Mouse (Mus musculus) heart, embryonic 13.5 days (tissue): ENCODE measurements at regions not wholly inside any gene's neighbourhood (a gene's known extent, or its start where the extent isn't known, plus 50 kb on each side); places are given as distances from the start of the nearest gene placed in this dataset.

ENCODE experiments used
- ATAC-seq: fragments of 200-750 bp; cut with Nextera tagmentation; 2 replicates; pipeline ENCODE4 v1.8.0; 2017; ENCODE audit warnings: moderate TSS enrichment; ENCODE audit not compliant: insufficient number of reproducible peaks, low FRiP score, low TSS enrichment; ENCODE audit errors: extremely low read depth
- H3K27ac ChIP-seq: fragments of 300-500 bp; sonication (generic); replicated peaks from 2 replicates; pipeline ENCODE4 v1.5.1; 2015; ENCODE audit warnings: moderate library complexity, mild to moderate bottlenecking, inconsistent platforms
- H3K27me3 ChIP-seq: fragments of 300-500 bp; sonication (generic); replicated peaks from 2 replicates; pipeline ENCODE4 v1.6.1; 2015; ENCODE audit warnings: mild to moderate bottlenecking, inconsistent platforms
- H3K36me3 ChIP-seq: fragments of 300-500 bp; sonication (generic); 2 replicates; pipeline ENCODE4 v1.6.1; 2015; ENCODE audit warnings: mild to moderate bottlenecking, inconsistent platforms
- H3K4me1 ChIP-seq: fragments of 300-500 bp; sonication (generic); 2 replicates; pipeline ENCODE4 v1.6.1; 2015; ENCODE audit warnings: inconsistent platforms
- H3K4me2 ChIP-seq: fragments of 300-500 bp; sonication (generic); 2 replicates; pipeline ENCODE4 v1.6.1; 2015; ENCODE audit warnings: inconsistent platforms, mild to moderate bottlenecking, moderate library complexity
- H3K4me3 ChIP-seq: fragments of 300-500 bp; sonication (generic); 2 replicates; pipeline ENCODE4 v1.5.1; 2015; ENCODE audit warnings: moderate library complexity, mild to moderate bottlenecking, inconsistent platforms
- H3K9ac ChIP-seq: fragments of 300-500 bp; sonication (generic); 2 replicates; pipeline ENCODE4 v1.6.1; 2015; ENCODE audit warnings: inconsistent platforms, mild to moderate bottlenecking, moderate library complexity
- H3K9me3 ChIP-seq: fragments of 300-500 bp; sonication (generic); 2 replicates; pipeline ENCODE4 v1.6.1; 2016; ENCODE audit warnings: inconsistent platforms
- WGBS: fragments of 180-500 bp; shearing (Covaris S2); methylation state at CpG from one replicate; pipeline ENCODE4 v1.1.7; 2015; ENCODE audit warnings: mixed read lengths; 5-methylcytosine and 5-hydroxymethylcytosine counted together

DNA sequence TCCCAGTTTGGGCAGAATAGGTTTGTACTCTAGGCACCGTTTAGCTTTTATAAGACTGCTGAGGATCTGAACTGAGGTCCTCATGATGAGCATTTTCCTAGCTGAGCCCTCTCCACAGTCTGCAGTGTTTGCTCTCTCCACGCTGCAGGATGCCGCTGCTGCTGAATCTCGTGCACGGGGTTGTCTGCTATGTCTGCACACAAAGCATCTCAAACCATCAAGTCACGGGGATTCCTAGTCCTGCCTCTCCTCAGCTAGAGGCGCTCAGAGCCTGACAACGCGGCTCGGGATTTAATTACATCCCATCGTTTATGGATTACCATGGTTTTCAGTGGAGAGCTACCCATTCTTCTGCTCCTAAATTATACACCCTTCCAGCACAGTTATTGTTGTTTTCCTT is 175.6 kb downstream of the Rnf144b start:
- H3K27ac ChIP-seq = no peak overlapping the region
- H3K9me3 ChIP-seq = no peaks in the 10 kb centered on the region
- no peaks in the 10 kb centered on the region for H3K36me3 ChIP-seq
- H3K4me2 ChIP-seq = no peak overlapping the region
- H3K9ac ChIP-seq = no peak overlapping the region
- peaks cover 12% of the 10 kb centered on the region for H3K4me1 ChIP-seq
- 67% methylated on average over 11 of the region's 11 CpGs for WGBS
- H3K4me3 ChIP-seq = no peak overlapping the region
- no peaks in the 10 kb centered on the region for H3K27me3 ChIP-seq
- no peak for ATAC-seq

DNA sequence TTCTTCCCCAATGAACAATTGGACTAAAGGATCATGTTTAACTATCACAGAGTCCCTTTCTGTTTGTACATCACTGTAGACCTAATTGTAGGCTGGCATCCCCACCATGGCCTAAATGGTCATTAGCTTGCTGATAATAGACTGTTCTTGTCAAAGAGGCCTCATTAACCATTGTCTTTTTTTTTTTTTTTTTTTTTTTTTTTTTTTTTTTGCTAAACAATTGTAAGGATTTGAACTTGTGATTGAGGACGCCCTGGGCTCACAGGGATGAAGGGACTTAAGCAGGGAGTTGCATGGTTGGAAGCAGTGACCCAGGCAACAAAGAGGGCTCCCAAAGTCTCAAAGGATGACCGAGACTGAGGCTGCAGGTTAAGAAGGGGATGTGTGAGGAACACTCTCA is 178.0 kb downstream of the Rnf144b start:
- no peak overlapping the region for H3K27ac ChIP-seq
- no peak overlapping the region for H3K9ac ChIP-seq
- ATAC-seq = no peak
- WGBS = 60% methylated on average over 2 of the region's 2 CpGs
- H3K27me3 ChIP-seq = no peaks in the 10 kb centered on the region
- no peaks in the 10 kb centered on the region for H3K4me1 ChIP-seq
- no peak overlapping the region for H3K4me3 ChIP-seq
- no peak overlapping the region for H3K4me2 ChIP-seq
- no peaks in the 10 kb centered on the region for H3K36me3 ChIP-seq
- no peaks in the 10 kb centered on the region for H3K9me3 ChIP-seq

DNA sequence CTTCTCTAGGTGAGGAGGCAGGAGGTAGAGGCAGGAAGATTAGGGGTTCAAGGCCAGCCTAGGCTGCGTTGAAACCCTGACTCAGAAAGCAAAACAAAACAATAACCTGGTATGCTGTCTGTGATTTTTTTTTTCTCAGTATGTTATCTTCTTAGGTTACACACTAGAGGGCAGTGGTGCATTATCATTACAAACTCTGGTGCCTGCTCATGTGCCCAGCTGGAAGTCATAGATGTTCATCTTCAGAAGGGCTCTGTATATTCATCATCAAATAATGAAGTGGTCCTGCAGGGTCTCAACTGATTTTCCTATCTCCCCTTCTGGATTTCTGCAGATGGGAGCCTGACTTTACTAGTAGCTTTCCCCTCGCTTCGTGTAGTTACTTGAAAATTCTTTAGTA is 178.6 kb downstream of the Rnf144b start:
- Histone ChIP-seq H3K27me3 (no peaks in the 10 kb centered on the region), H3K4me3 (no peak overlapping the region), H3K27ac (no peak overlapping the region), H3K4me1 (no peaks in the 10 kb centered on the region), H3K4me2 (no peak overlapping the region), H3K36me3 (no peaks in the 10 kb centered on the region), H3K9me3 (no peaks in the 10 kb centered on the region), H3K9ac (no peak overlapping the region)
- no peak for ATAC-seq
- 50% methylated on average over 3 of the region's 3 CpGs for WGBS

DNA sequence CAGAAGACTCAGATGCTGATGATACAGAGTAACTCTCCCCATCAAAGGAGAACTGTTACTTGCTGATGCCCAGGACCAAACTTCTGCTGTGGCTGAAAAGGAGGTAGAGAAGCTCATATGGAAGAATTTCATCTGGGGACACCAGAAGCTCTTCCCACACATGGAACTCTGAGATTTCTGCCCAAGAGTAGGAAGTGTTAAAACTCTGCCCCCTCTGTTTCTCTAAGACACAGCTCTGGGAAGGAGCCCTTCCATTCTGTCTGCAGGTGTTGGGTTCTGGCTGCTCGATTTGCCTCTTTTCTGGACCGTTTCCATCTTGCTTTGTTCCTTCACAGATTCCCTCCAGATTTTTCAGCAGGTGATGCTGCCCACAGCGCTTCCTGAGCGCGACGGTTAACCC is 187.0 kb downstream of the Rnf144b start:
- Histone ChIP-seq H3K9ac (no peak overlapping the region), H3K27me3 (no peaks in the 10 kb centered on the region), H3K9me3 (no peaks in the 10 kb centered on the region), H3K4me2 (no peak overlapping the region), H3K36me3 (no peaks in the 10 kb centered on the region), H3K4me3 (no peak overlapping the region), H3K27ac (no peak overlapping the region), H3K4me1 (no peaks in the 10 kb centered on the region)
- WGBS = 79% methylated on average over 6 of the region's 6 CpGs
- no peak for ATAC-seq

DNA sequence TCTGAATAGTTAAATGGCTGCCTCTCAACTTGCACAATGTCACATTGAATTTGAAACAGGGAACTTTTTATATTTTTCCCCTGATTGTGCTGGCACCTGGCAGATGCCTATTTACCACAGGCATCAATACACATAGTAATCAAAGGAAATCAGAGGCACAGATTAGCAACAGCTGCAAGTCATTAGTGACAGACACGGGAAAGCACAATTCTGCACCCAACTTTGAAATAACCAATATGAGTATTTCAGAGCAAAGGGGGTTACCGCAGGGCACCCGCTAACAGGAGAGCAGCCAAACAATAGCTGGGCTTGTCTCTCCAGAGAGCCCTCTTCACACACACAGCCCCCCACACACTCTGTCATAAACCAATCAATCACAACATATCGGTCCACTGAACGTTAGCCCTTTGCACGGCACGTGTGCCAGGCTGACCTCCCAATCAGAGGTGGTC is 188.3 kb downstream of the Rnf144b start:
- no peak overlapping the region for H3K9ac ChIP-seq
- no peak for ATAC-seq
- no peak overlapping the region for H3K4me3 ChIP-seq
- H3K36me3 ChIP-seq = no peaks in the 10 kb centered on the region
- H3K4me1 ChIP-seq = no peaks in the 10 kb centered on the region
- WGBS = 72% methylated on average over 7 of the region's 7 CpGs
- no peaks in the 10 kb centered on the region for H3K27me3 ChIP-seq
- H3K27ac ChIP-seq = no peak overlapping the region
- H3K9me3 ChIP-seq = no peaks in the 10 kb centered on the region
- no peak overlapping the region for H3K4me2 ChIP-seq

DNA sequence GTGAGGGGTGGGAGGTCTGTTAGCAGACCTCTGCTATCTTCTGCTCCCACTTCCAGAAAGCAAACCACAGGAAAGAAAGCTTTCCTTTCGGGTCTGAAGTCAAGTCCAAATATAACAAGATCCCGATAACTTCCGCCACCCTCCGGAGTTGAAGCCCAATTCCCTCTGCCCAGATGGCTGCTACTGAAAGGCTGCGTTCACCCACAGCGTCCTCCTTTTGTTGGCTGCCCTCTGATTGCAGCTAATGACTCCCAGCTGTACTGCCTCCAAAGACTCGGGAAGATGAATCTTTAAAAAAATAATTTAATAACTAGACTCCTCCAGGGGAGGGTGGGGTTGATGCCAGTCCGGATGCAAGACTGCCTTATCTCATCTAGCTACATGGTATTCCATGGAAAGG is 197.1 kb downstream of the Rnf144b start:
- H3K4me2 ChIP-seq = peak overlapping the region; percentile 13; the same call in 1 of the 2 replicates

DNA sequence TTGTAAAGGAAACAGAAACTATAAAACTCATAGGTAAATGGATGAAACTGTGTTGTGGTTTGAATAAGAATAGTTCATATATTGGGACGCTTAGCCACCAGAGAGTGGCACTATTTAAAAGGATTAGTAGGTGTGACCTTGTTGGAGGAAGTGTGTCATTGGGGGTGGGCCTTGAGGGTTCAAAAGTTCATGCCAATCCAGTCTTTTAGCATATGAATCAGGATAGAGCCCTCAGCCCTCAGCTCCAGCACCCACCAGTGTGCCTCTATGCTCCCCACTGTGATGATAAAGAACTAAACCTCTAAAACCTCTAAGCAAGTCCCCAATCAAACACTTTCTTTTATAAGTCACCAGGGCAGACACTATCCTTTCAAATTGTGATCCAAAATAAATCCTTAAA is 199.4 kb downstream of the Rnf144b start:
- peaks cover 7% of the 10 kb centered on the region; the same call in 1 of the 2 replicates for H3K4me1 ChIP-seq
- H3K27me3 ChIP-seq = no peaks in the 10 kb centered on the region
- no peak overlapping the region for H3K27ac ChIP-seq
- H3K36me3 ChIP-seq = no peaks in the 10 kb centered on the region
- no peak overlapping the region for H3K9ac ChIP-seq
- H3K4me2 ChIP-seq = no peak overlapping the region
- WGBS = 70% methylated on average over 1 of the region's 1 CpGs
- no peaks in the 10 kb centered on the region for H3K9me3 ChIP-seq
- ATAC-seq = no peak
- no peak overlapping the region for H3K4me3 ChIP-seq

More for the DNA sequence above, 197.1 kb downstream of the Rnf144b start:
- Histone ChIP-seq H3K27ac (no peak overlapping the region), H3K4me1 (peaks cover 7% of the 10 kb centered on the region; the same call in 1 of the 2 replicates), H3K4me3 (no peak overlapping the region), H3K9me3 (no peaks in the 10 kb centered on the region), H3K27me3 (no peaks in the 10 kb centered on the region), H3K9ac (no peak overlapping the region), H3K36me3 (no peaks in the 10 kb centered on the region)
- 45% methylated on average over 8 of the region's 8 CpGs for WGBS
- ATAC-seq = no peak

DNA sequence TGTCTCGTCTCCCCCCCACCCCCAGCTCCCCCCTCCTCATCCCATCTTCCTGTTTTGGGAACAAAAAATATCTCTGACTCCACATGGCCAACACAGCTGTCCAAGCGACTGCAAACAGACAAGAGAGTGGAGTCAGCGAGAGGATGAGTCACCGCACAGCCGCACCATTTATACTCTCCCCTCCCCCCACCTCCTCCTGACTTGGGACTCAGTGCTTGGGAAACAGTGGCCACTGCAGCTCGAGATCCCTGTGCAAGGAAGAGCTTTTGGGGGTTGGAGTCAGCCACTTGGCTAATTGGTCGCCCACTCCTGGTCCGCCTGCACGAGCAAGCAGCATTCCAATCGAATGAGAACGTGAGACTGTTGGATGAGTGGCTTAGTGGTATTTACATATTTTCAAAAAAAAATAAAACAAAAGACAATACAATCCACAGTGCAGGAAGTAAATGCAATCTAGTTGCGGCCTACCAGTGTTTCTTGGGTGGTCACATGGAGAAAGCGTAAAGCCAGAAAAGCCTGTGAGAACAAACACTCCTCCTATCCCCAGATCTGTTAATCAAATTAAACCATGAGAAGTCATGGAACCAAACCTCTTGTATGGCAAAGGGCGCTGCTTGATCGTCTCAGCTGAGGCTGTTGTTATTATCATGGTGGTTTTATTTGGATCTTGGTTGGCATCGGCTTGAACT is 213.7 kb downstream of the Rnf144b start:
- Histone ChIP-seq H3K36me3 (no peaks in the 10 kb centered on the region), H3K9ac (no peak overlapping the region), H3K4me1 (peaks cover 9% of the 10 kb centered on the region), H3K27ac (no peak overlapping the region), H3K4me2 (0 out of 2 replicates have a peak overlapping the region, but pooled peaks have one; percentile 7), H3K9me3 (no peaks in the 10 kb centered on the region), H3K4me3 (no peak overlapping the region), H3K27me3 (no peaks in the 10 kb centered on the region)
- WGBS = 48% methylated on average over 16 of the region's 16 CpGs
- ATAC-seq = no peak

DNA sequence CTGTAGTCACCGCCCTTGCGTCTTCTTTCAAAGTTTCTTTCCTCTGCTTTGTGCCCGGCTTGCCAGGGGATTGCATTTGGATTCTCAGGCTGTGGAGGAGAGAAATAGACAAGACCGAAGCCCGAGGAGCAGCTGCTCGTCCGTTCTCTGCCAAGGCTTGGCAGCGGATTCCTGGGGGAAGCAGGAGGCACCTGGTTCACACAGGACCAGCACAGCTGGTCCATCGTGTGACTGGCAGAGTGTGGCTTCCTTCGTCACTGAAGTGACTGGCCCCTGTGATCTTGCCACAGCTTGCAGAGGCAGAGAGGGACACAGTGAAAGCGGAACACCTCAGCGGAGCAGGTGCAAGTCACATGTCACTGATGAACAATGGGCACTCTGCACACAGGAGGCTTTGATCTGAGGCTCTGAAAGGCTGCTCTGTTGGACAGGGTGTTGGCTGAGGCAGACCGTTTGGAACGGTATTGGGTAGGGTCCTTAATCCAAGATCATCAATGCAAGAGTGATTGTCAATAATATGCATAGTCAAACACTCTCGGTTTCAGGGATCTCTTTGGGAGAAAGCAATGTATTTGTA is 214.5 kb downstream of the Rnf144b start:
- H3K36me3 ChIP-seq = no peaks in the 10 kb centered on the region
- no peak overlapping the region for H3K27ac ChIP-seq
- H3K4me1 ChIP-seq = peaks cover 9% of the 10 kb centered on the region
- WGBS = 82% methylated on average over 15 of the region's 15 CpGs
- H3K27me3 ChIP-seq = no peaks in the 10 kb centered on the region
- no peak overlapping the region for H3K4me3 ChIP-seq
- ATAC-seq = no peak
- no peak overlapping the region for H3K9ac ChIP-seq
- no peaks in the 10 kb centered on the region for H3K9me3 ChIP-seq
- H3K4me2 ChIP-seq = no peak overlapping the region

DNA sequence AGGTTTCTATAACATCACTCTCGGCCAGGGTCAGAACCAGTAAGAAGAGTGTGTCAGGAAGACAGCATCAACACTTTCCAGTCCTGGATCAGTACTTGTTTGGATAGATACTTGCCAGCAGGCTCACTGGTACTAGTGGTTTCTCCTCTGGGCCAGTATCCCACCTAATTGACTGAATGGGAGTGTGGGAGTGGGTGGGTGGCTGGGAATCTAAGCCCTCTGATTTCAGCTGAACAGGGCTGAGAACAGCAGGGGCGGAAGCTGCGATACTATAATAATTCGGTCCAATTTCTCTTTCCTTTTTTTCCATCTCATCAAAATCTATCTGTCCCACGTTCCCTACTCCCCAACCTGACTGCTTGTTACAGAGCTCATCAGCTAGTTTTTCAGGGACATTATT is 217.0 kb downstream of the Rnf144b start:
- no peak overlapping the region for H3K27ac ChIP-seq
- ATAC-seq = no peak
- no peak overlapping the region for H3K4me3 ChIP-seq
- WGBS = 64% methylated on average over 5 of the region's 5 CpGs
- no peak overlapping the region for H3K4me2 ChIP-seq
- H3K9ac ChIP-seq = no peak overlapping the region
- H3K4me1 ChIP-seq = peaks cover 9% of the 10 kb centered on the region
- no peaks in the 10 kb centered on the region for H3K36me3 ChIP-seq
- H3K9me3 ChIP-seq = no peaks in the 10 kb centered on the region
- H3K27me3 ChIP-seq = no peaks in the 10 kb centered on the region

DNA sequence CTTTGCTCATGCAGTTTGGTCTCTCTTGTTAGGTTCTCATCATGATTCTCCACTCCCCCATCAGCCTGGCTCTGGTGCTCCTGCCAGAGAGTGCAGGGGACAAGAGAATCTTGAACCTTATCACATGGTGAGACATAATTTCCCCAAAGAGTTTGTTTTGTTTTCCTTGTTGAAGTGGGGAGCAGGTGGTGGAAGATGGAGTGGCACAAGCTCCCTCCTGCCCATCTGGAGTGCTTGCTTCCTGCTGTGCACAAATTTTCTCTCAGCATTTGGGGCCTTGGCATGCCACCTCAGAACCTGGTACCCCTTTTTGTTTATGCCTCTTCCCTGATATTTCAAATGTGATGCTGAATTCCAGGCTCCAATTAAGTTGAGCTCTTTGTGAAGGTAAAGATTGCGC is 219.9 kb downstream of the Rnf144b start:
- WGBS = 86% methylated on average over 1 of the region's 1 CpGs

DNA sequence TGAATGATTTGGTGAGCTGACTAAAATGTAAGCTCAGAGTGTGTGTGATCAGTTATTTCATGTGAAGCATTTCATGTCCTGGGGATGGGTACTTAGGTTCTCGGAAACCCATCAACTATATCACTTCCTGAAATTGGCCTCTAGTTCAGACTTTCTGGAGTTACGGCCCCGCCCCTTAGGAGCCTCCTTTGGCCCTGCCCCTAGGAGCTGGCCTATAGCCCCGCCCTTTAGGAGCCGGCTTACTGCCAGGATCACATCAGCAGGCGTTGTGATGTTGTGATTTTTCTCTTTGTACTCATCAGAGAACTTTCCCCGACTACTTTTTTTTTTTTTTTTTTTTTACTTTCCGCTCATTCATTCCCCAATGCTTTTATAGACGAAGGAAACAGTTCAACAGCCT is 223.1 kb downstream of the Rnf144b start:
- Histone ChIP-seq H3K27ac (no peak overlapping the region), H3K4me2 (no peak overlapping the region), H3K4me1 (peaks cover 6% of the 10 kb centered on the region; the same call in 1 of the 2 replicates), H3K36me3 (no peaks in the 10 kb centered on the region), H3K9me3 (no peaks in the 10 kb centered on the region), H3K4me3 (no peak overlapping the region), H3K9ac (no peak overlapping the region), H3K27me3 (0 out of 2 replicates have a peak, but pooled peaks cover 4% of the 10 kb centered on the region)
- WGBS = 39% methylated on average over 9 of the region's 9 CpGs
- ATAC-seq = no peak

More for the DNA sequence above, 219.9 kb downstream of the Rnf144b start:
- H3K4me3 ChIP-seq = no peak overlapping the region
- no peaks in the 10 kb centered on the region; the same call in 1 of the 2 replicates for H3K4me1 ChIP-seq
- no peak for ATAC-seq
- H3K36me3 ChIP-seq = no peaks in the 10 kb centered on the region
- H3K9me3 ChIP-seq = no peaks in the 10 kb centered on the region
- no peak overlapping the region for H3K4me2 ChIP-seq
- H3K27me3 ChIP-seq = no peaks in the 10 kb centered on the region
- H3K27ac ChIP-seq = no peak overlapping the region
- H3K9ac ChIP-seq = no peak overlapping the region
